Mouse (Mus musculus) T-helper 2 cell (primary cell): Measurements from ENCODE around the gene Ltn1.

Source experiments
- in situ Hi-C: fragments of 300-600 bp; cut with MboI, MseI; formaldehyde crosslinking; loops from one replicate; pipeline ENCODE4 v1.15.1; 2025; ENCODE audit warnings: high pct_unique_total_duplicates

Ltn1 gene

GRCm38 (mm10) chr16:87432033-87432814, at the start of gene Ltn1:
Ltn1 (minus strand) TSS chr16:87432612.
- in situ Hi-C loops: no loop called here

GRCm38 (mm10) chr16:87470579-87470978, 38.2 kb upstream of the Ltn1 start:
- in situ Hi-C loops: no loop called here

DNA sequence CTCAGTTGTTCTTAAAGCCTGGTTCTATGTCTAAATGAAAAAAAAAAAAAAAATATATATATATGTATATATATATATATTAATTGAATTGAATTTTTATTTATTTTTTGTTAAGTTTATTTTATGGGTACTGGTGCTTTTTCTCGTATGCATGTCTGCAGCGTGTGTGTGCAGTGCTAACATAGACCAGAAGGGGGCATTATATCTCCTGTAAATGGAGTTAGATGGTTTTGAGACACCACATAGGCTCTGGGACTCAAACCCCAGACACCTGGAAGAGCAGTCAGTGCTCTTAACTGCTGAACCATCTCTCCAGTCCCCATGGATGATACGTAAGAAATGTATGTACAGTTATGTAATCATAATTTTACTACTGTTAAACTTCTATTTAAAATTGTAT, 26.3 kb upstream of the Ltn1 start:
- in situ Hi-C loops: no loop called here

DNA sequence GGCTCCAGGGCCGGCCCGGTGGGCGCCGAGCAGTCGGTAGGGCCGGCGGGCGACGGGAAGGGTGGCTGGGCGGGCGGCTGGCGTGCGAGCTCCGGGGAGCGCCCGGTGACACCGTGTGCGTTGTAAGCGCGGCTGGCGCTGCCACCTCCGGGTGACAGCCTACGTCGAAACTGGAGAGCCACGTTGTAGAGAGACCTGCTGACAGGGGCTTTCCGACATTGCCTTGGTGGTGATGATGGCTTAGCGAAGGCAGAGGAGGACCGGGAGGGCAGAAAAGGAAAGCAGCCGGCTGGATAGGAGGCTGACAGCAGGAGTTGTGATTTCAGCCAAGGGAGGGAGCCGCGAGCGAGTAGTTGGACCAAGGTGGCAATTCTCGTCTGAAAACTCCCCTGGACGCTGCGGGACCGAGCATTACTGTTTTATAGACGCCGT, 22.8 kb upstream of the Ltn1 start:
- in situ Hi-C loops: no loop called here

- in situ Hi-C loops: no loop called here
These were observed 22.2 kb upstream of the Ltn1 start, which contains the start of gene Usp16 for GRCm38 (mm10) chr16:87454419-87455179. Usp16 (plus strand) TSS chr16:87454703.

GRCm38 (mm10) chr16:87453226-87453625, 20.8 kb upstream of the Ltn1 start:
- in situ Hi-C loops: no loop called here

DNA sequence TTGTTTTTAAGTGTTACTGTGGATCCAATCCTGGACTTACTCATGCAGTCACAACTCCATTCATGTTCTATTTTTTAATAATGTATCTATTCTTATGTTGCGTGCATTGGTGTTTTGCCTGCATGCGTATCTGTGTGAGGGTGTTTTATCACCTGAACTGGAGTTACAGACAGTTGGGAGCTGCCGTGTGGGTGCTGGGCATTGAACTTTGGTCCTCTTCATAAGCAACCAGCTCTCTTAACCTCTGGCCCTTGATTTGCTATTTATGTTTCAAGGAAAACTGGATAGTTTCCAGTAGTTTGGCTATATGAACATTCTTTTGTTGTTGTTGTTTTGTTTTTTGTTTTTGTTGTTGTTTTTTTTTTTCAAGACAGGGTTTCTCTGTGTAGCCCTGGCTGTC, 13.1 kb upstream of the Ltn1 start:
- in situ Hi-C loops: no loop called here

DNA sequence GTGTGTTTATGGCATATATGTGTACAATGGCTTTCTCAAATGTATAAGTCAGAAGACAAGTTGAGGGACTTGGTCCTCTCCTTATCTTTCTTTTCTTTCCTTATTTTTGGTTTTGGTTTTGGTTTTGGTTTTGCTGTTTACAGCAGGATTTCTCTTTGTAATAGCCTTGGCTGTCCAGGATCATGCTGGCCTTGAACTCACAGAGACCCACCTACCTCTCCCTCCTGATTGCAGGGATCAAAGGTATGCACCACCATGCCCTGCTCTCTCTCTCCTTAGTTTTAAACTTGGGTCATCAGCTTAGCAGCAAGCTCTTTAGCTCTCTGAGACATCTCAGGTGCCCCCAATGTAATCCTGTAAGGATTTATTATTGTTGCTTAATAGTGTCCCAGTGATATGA, 12.7 kb upstream of the Ltn1 start:
- in situ Hi-C loops: no loop called here

DNA sequence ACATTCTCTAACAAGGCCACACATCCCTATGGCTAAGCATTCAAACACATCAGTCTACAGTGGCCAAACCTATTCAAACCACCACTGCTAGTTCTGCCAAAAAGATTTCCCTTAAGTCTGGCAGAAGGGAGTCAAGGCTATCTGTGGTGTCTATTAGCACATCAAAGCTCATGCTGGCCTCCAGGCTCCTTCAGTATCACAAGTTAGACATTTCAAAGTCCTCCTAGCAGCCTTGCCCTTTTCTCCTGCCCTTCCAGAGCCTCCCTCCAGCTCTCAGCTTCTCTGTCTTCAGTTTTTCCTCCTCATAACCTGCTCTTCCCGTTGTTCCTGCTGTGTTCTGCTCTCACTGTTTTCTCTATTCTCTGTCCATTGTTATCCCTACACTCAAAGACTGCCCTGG, 11.7 kb upstream of the Ltn1 start:
- in situ Hi-C loops: no loop called here

- in situ Hi-C loops: no loop called here
These were observed 10.8 kb upstream of the Ltn1 start for GRCm38 (mm10) chr16:87443245-87443644.

- in situ Hi-C loops: no loop called here
These were observed 9.9 kb upstream of the Ltn1 start for GRCm38 (mm10) chr16:87442291-87442690.

- in situ Hi-C loops: no loop called here
These were observed 8.7 kb upstream of the Ltn1 start for GRCm38 (mm10) chr16:87441089-87441488.

DNA sequence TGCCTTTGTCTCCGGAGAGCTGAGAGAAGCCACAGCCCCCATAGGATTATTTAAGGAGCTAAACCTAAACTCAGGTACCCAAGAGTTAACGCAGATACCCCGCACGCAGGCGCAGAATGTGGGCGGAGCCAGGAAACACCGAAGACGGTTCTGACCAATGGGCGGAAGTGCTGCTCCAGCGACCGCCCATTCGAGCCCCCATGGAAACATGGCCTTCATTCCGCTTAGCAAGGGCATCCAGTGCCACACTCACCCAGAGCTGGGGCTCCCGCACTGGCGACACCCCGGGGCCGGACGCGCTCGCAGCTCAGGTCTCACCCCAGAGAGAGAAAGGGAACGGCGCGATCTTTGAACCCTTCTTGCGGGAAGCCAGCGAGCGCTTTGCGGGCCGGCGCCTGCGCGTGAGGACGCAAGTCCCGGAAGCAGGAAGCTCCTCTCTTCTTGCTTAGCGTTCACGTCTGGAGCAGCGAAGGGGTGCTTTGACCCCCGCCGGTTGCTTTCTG, 7.8 kb upstream of the Ltn1 start, which contains the start of gene Rwdd2b:
Gene Rwdd2b (minus strand): TSS at position 390 of the 503 bp plus-strand sequence.
- in situ Hi-C loops: no loop called here

GRCm38 (mm10) chr16:87438697-87439096, 6.3 kb upstream of the Ltn1 start:
- in situ Hi-C loops: no loop called here

GRCm38 (mm10) chr16:87437096-87437495, 4.7 kb upstream of the Ltn1 start:
- in situ Hi-C loops: no loop called here

GRCm38 (mm10) chr16:87435411-87436205, 3.2 kb upstream of the Ltn1 start:
- in situ Hi-C loops: no loop called here

- in situ Hi-C loops: no loop called here
These were observed 2.5 kb upstream of the Ltn1 start for GRCm38 (mm10) chr16:87434946-87435345.

DNA sequence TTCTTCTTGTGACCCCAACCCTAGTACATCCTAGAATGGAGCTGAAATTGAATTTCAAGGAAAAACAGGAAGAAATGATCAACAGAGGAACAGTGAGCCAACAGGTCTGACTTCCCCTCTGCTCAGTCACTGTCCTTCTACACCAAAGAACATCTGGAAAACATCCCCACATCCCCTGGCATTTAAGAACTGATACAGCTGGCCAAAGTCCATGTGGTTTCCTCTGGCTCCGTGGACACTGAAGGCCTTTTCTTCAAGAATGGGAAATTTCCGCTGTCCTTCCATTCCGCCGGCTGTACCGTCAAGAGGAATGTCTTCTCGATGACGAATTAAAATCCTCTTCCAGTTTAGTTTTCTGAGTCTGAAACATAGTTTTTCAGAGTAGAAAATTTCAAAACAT, 1.9 kb upstream of the Ltn1 start:
- in situ Hi-C loops: no loop called here

DNA sequence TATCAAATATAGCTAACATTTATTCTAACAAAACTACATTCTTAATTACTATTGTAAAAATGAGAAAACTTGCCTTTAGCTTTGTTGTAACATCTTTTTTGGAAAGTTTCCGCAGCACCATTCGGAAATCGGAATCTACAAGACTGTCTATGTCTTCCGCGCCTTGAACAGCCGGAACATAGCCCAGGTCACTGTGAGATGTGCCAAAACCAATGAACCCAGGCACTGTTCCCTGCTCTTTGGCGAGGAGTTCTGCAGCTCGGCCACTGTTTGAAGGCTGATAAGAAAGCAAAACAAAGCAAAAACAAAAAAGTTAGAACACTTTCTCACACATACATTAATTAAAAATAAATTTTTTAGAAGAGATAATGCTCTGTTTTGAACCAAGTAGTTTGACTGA, 4.9 kb downstream of the Ltn1 start:
- in situ Hi-C loops: no loop called here

DNA sequence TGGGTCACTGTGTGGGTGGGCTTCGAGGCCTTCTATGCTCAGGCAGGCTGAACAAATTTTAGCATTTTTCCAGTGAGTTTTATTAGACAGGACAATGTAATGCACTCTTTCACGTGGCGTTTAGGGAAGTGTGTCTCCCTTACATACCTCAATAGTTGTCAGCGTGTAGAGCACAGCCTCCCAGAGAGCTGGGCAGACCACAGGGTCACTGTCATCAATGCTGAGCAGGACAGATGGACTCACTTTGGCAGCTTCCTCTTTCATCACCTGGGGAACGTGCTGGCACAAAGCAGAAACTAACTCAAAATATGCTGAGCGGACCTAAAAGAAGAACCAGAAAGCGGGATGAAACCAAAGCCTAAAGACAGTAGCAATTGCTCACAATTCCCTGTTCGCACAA, 11.8 kb downstream of the Ltn1 start:
- in situ Hi-C loops: no loop called here

DNA sequence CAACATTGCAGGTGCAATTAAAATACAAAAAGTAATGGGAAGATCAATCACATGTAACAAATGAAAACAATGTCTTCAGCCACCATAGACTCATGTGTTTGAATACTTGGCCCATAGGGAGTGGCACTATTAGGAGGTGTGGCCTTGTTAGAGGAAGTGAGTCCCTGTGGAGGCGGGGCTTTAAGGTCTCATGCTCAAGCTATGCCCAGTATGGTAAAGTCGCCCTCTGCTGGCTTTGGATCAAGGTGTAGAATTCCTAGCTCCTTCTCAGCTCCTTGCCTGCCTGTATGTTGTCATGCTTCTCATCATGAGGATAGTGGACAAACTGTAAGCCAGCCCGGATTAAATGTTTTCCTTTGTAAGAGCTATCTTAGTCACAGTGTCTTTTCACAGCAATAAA, 27.4 kb downstream of the Ltn1 start:
- in situ Hi-C loops: no loop called here
